Mouse (Mus musculus): ENCODE measurements around the gene Mtrex. TPM values are rescaled to one million over a fixed set of nuclear protein-coding genes. Genes with fewer than 3 reads are reported as not detected.

Gene Mtrex
- polyA plus RNA-seq, 1 experiment from 2014 or later, result 121 TPM

DNA sequence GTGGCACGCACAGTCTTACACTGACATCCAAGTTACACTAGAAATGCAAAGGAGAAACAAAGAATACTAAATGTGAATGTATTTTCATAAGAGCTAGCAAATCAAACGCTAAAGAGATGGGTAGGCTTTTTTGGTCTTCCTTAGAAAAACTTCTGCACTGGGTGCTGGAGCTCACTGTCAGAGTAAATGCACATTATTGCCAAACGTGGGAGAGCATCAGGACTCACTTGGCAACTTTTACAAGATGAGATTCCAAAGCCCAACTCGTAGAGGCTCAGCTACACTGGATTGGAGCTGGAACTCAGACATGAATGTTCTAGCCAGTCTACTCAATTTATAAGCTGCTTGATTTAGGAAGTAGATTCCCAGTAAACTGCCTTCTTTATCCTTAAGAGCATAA is 16.8 kb downstream of the Mtrex start:
- no peak for ATAC-seq (replicated peaks; ENCODE audit: insufficient number of reproducible peaks, low FRiP score, low TSS enrichment, low read depth)
- WGBS, result 90% methylated on average over 4 of the region's 4 CpGs
- H3K36me3 ChIP-seq (replicated peaks; ENCODE audit: control insufficient read depth, insufficient read depth, low read depth, low read length), result peaks cover 2% of the 10 kb centered on the region; the same call in 1 of the 2 replicates

DNA sequence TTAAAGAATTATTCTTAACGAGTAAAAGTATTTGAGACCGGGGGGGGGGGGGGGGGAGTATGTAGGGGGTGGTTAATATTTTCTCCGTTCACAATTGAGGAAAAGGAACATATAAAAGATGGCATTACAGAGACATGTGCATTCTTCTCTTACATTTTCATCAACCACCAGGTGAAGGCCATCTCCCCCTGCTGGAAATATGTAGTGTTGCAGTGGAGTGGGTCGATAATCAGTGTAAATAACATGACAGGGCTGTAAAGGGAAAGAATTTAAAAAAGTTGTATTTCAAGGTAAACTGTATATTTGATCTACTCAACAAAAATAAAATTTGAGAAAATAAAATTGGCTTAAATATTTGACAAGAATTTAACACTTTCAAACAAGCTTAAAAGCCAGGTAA is 17.5 kb downstream of the Mtrex start:
- no peaks in the 10 kb centered on the region for H3K27me3 ChIP-seq (ENCODE audit: control insufficient read depth, insufficient read depth, low read length)
- ATAC-seq (replicated peaks; ENCODE audit: insufficient number of reproducible peaks, low FRiP score, low TSS enrichment, low read depth) (no peak), DNase-seq (ENCODE audit: low spot score) (peak; percentile 73)
- H3K4me2 ChIP-seq (ENCODE audit: low read depth, low read length), result no peak overlapping the region
- peaks cover 2% of the 10 kb centered on the region; the same call in 1 of the 2 replicates for H3K36me3 ChIP-seq (replicated peaks; ENCODE audit: control insufficient read depth, insufficient read depth, low read depth, low read length)
- no peak overlapping the region for H3K4me3 ChIP-seq (ENCODE audit: low read depth, low read length)
- no peak overlapping the region for H3K27ac ChIP-seq (replicated peaks; ENCODE audit: low read depth, low read length)
- no peaks in the 10 kb centered on the region for H3K9me3 ChIP-seq (replicated peaks; ENCODE audit: control insufficient read depth, low read length)
- H3K4me1 ChIP-seq (ENCODE audit: control insufficient read depth, insufficient read depth, low read length), result no peaks in the 10 kb centered on the region
- no peak overlapping the region for H3K9ac ChIP-seq (replicated peaks; ENCODE audit: low read length)
- 74% methylated on average over 4 of the region's 4 CpGs for WGBS

More for the DNA sequence above, 16.8 kb downstream of the Mtrex start:
- Histone ChIP-seq H3K9ac (replicated peaks; ENCODE audit: low read length) (no peak overlapping the region), H3K27me3 (ENCODE audit: control insufficient read depth, insufficient read depth, low read length) (no peaks in the 10 kb centered on the region), H3K27ac (replicated peaks; ENCODE audit: low read depth, low read length) (no peak overlapping the region), H3K4me2 (ENCODE audit: low read depth, low read length) (no peak overlapping the region), H3K4me1 (ENCODE audit: control insufficient read depth, insufficient read depth, low read length) (no peaks in the 10 kb centered on the region), H3K9me3 (replicated peaks; ENCODE audit: control insufficient read depth, low read length) (no peaks in the 10 kb centered on the region), H3K4me3 (ENCODE audit: low read depth, low read length) (no peak overlapping the region)
- no peak for DNase-seq (ENCODE audit: low spot score)

DNA sequence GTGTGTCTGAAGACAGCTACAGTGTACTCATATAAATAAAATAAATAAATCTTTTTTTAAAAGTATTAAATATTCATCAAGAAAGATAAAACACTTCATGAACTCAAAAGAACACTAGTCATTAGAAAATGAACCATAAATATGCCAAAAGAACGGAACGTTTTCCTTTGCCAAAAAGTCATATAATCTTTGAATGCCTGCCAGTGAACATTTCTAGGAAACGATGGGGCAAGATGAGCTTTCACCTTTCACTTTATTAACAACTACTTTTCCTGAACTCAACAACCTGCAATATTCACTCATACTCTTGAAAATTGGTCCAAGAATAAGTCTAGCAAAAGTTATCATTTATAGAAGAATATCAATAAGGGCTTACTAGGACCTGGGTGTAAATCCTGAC is 25.0 kb downstream of the Mtrex start:
- H3K4me2 ChIP-seq (ENCODE audit: low read depth, low read length), result no peak overlapping the region
- no peak for ATAC-seq (replicated peaks; ENCODE audit: insufficient number of reproducible peaks, low FRiP score, low TSS enrichment, low read depth)
- no peaks in the 10 kb centered on the region for H3K9me3 ChIP-seq (replicated peaks; ENCODE audit: control insufficient read depth, low read length)
- WGBS, result 95% methylated on average over 3 of the region's 3 CpGs
- H3K27ac ChIP-seq (replicated peaks; ENCODE audit: low read depth, low read length), result no peak overlapping the region
- H3K27me3 ChIP-seq (ENCODE audit: control insufficient read depth, insufficient read depth, low read length), result no peaks in the 10 kb centered on the region
- H3K9ac ChIP-seq (replicated peaks; ENCODE audit: low read length), result no peak overlapping the region
- no peaks in the 10 kb centered on the region for H3K4me1 ChIP-seq (ENCODE audit: control insufficient read depth, insufficient read depth, low read length)
- DNase-seq (ENCODE audit: low spot score), result no peak
- no peaks in the 10 kb centered on the region; the same call in 1 of the 2 replicates for H3K36me3 ChIP-seq (replicated peaks; ENCODE audit: control insufficient read depth, insufficient read depth, low read depth, low read length)
- H3K4me3 ChIP-seq (ENCODE audit: low read depth, low read length), result no peak overlapping the region

DNA sequence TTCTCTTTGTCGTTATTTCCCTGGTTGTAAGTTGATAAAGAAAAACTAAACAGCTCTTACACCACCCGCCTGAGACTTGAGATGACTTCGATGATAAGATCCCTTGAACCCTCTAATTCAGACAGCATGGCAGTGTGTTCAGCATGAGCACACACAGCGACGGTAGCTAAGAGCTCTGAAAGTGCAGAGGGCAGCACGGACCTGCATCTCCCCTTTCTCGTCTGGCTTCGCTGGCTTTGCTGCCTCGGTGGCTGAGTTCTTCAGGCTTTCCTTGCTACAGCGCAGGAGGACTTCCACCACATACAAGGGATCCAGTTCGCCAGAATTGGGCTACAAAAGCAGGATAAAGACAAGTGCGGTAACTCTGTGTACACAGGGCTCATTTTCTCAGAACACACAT is 40.0 kb downstream of the Mtrex start:
- DNase-seq (ENCODE audit: low spot score), result no peak
- no peak overlapping the region for H3K4me3 ChIP-seq (ENCODE audit: low read depth, low read length)
- H3K9ac ChIP-seq (replicated peaks; ENCODE audit: low read length), result no peak overlapping the region
- no peak for ATAC-seq (replicated peaks; ENCODE audit: insufficient number of reproducible peaks, low FRiP score, low TSS enrichment, low read depth)
- H3K27me3 ChIP-seq (ENCODE audit: control insufficient read depth, insufficient read depth, low read length), result no peaks in the 10 kb centered on the region
- peaks cover 16% of the 10 kb centered on the region for H3K36me3 ChIP-seq (replicated peaks; ENCODE audit: control insufficient read depth, insufficient read depth, low read depth, low read length)
- no peak overlapping the region for H3K27ac ChIP-seq (replicated peaks; ENCODE audit: low read depth, low read length)
- H3K9me3 ChIP-seq (replicated peaks; ENCODE audit: control insufficient read depth, low read length), result no peaks in the 10 kb centered on the region
- WGBS, result 88% methylated on average over 12 of the region's 12 CpGs
- no peaks in the 10 kb centered on the region for H3K4me1 ChIP-seq (ENCODE audit: control insufficient read depth, insufficient read depth, low read length)
- no peak overlapping the region for H3K4me2 ChIP-seq (ENCODE audit: low read depth, low read length)

DNA sequence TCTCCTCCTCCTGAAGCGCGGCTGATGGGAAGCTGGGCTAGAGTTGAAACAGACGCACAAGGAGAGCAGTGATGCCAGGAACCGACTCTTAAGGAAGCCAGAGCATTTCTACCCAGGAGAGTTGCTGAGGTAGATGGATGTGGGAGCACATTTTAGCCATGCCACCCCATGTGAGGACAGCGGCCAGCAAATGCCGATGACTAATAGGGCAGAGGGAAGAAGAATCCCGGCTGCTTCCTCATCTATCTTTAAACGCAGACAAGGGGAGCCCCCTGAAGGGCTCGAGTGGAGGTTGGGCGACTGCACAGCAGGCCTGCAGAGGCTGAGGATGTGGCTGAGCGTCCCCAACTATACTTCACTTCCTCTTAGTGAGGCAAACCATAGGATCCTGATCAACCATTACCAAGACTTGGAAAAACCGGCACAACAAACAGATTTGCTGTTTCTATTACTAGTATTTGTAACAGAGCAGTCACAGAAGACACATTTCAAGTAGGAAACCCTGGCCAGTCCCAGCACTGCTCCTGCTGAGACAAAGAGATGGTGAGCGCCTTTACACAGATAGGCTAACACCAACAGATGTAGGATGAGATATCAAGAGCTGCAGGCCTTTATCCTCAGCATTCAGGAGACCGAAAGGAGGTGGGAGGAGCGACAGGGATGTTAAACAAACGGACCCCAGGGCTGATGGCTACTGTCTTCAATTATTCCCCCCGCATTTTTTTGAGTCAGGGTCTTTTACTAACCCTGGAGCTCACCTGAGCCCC is 55.5 kb downstream of the Mtrex start:
- Histone ChIP-seq H3K9ac (replicated peaks; ENCODE audit: low read length) (no peak overlapping the region), H3K36me3 (replicated peaks; ENCODE audit: control insufficient read depth, insufficient read depth, low read depth, low read length) (peaks cover 5% of the 10 kb centered on the region), H3K4me1 (ENCODE audit: control insufficient read depth, insufficient read depth, low read length) (no peaks in the 10 kb centered on the region), H3K4me3 (ENCODE audit: low read depth, low read length) (no peak overlapping the region), H3K4me2 (ENCODE audit: low read depth, low read length) (no peak overlapping the region), H3K27me3 (ENCODE audit: control insufficient read depth, insufficient read depth, low read length) (no peaks in the 10 kb centered on the region), H3K9me3 (replicated peaks; ENCODE audit: control insufficient read depth, low read length) (no peaks in the 10 kb centered on the region), H3K27ac (replicated peaks; ENCODE audit: low read depth, low read length) (no peak overlapping the region)
- ATAC-seq (replicated peaks; ENCODE audit: insufficient number of reproducible peaks, low FRiP score, low TSS enrichment, low read depth) (no peak), DNase-seq (ENCODE audit: low spot score) (no peak)
- 85% methylated on average over 17 of the region's 17 CpGs for whole genome bisulfite sequencing

DNA sequence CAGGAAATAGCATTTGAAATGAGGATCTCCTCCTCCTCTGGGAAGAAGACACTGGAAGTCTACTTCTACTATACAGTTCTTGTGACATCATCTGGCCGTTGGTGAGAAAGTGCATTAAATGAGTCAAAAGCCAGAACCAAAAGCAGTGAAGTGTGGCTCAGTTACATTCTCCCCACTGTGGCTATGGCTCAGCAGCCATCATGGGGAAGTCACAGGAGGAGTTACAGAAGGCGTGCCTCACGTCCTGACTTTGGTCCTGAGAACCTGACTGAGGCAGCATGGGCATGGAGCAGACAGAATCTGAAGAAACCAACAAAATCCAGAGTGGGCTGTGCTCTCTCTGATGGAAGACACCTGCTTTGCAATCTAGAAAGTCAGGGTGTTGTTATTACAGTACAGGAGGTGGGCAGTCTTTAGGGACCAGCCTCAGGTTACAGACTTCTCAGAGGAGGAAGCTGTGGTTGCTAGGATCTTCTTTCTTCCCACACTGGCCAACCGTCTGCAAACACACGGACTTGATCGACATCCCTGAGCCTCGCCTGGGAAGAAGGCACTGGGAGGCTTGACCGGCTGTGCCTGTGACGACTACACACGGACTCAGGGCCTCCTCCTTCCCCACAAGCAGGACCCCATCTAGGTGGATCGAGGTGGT is 57.0 kb downstream of the Mtrex start:
- Histone ChIP-seq H3K27me3 (ENCODE audit: control insufficient read depth, insufficient read depth, low read length) (no peaks in the 10 kb centered on the region), H3K4me1 (ENCODE audit: control insufficient read depth, insufficient read depth, low read length) (no peaks in the 10 kb centered on the region), H3K9ac (replicated peaks; ENCODE audit: low read length) (no peak overlapping the region), H3K4me3 (ENCODE audit: low read depth, low read length) (no peak overlapping the region), H3K36me3 (replicated peaks; ENCODE audit: control insufficient read depth, insufficient read depth, low read depth, low read length) (peaks cover 5% of the 10 kb centered on the region), H3K9me3 (replicated peaks; ENCODE audit: control insufficient read depth, low read length) (no peaks in the 10 kb centered on the region), H3K4me2 (ENCODE audit: low read depth, low read length) (no peak overlapping the region), H3K27ac (replicated peaks; ENCODE audit: low read depth, low read length) (no peak overlapping the region)
- WGBS, result 85% methylated on average over 11 of the region's 11 CpGs
- ATAC-seq (replicated peaks; ENCODE audit: insufficient number of reproducible peaks, low FRiP score, low TSS enrichment, low read depth), result no peak
- DNase-seq (ENCODE audit: low spot score), result no peak

DNA sequence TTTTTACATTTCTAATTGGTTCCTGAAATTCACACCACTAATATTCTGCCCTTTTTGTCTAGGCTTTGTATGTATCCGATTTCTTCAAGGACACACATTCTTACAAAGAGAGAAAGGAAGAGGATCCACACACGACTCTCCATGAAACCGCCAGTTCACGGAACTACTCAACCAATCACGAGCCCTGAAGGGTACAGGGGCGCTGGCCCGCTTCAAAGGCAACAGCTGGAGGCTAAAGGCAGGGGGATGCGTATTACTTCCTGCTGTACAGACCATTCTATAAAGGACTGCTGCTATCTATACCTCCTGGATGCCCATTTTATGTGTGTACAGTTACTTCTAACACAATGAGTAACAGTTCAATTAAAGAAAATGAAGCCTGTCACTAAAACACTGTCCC is 59.8 kb downstream of the Mtrex start:
- Histone ChIP-seq H3K27me3 (ENCODE audit: control insufficient read depth, insufficient read depth, low read length) (no peaks in the 10 kb centered on the region), H3K27ac (replicated peaks; ENCODE audit: low read depth, low read length) (no peak overlapping the region), H3K9me3 (replicated peaks; ENCODE audit: control insufficient read depth, low read length) (no peaks in the 10 kb centered on the region), H3K9ac (replicated peaks; ENCODE audit: low read length) (no peak overlapping the region), H3K4me2 (ENCODE audit: low read depth, low read length) (no peak overlapping the region), H3K4me3 (ENCODE audit: low read depth, low read length) (no peak overlapping the region), H3K4me1 (ENCODE audit: control insufficient read depth, insufficient read depth, low read length) (no peaks in the 10 kb centered on the region), H3K36me3 (replicated peaks; ENCODE audit: control insufficient read depth, insufficient read depth, low read depth, low read length) (peaks cover 3% of the 10 kb centered on the region)
- 94% methylated on average over 8 of the region's 8 CpGs for whole genome bisulfite sequencing
- DNase-seq (ENCODE audit: low spot score) (no peak), ATAC-seq (replicated peaks; ENCODE audit: insufficient number of reproducible peaks, low FRiP score, low TSS enrichment, low read depth) (no peak)

DNA sequence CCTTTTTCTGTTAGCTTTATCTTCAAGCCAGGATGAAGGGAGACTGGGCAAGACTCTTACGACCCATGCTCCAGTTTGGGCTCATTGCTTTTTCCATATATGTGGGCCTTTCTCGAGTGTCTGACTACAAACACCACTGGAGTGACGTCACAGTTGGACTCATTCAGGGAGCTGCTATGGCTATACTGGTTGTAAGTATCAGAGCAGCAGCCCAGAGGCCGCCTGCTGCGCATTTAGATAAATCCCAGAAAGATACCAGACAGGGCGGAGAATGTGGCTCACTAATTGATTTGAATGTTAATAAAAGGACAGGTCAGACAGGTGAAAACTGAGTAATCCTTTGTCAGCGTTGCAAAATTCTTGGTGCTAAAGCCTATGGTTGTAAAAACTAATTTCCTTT is 60.4 kb downstream of the Mtrex start:
- Histone ChIP-seq H3K9me3 (replicated peaks; ENCODE audit: control insufficient read depth, low read length) (no peaks in the 10 kb centered on the region), H3K4me1 (ENCODE audit: control insufficient read depth, insufficient read depth, low read length) (no peaks in the 10 kb centered on the region), H3K36me3 (replicated peaks; ENCODE audit: control insufficient read depth, insufficient read depth, low read depth, low read length) (peaks cover 3% of the 10 kb centered on the region), H3K27me3 (ENCODE audit: control insufficient read depth, insufficient read depth, low read length) (no peaks in the 10 kb centered on the region), H3K4me3 (ENCODE audit: low read depth, low read length) (no peak overlapping the region), H3K4me2 (ENCODE audit: low read depth, low read length) (no peak overlapping the region), H3K9ac (replicated peaks; ENCODE audit: low read length) (no peak overlapping the region), H3K27ac (replicated peaks; ENCODE audit: low read depth, low read length) (no peak overlapping the region)
- ATAC-seq (replicated peaks; ENCODE audit: insufficient number of reproducible peaks, low FRiP score, low TSS enrichment, low read depth), result no peak
- WGBS, result 85% methylated on average over 7 of the region's 7 CpGs
- no peak for DNase-seq (ENCODE audit: low spot score)
